Mouse (Mus musculus) kidney, postnatal 4 days (tissue): ENCODE data around the gene Cbs.

Experiments used
- DNase-seq, 2 experiments: peaks; one replicate each; pipeline ENCODE4 v3.0.0; 2021; ENCODE audit warnings: mixed read lengths in 2 of 2

The Cbs gene

GRCm38 (mm10) chr17:31583781-31584180 lies 53.3 kb downstream of the Cbs start:
- no peak for DNase-seq

DNA sequence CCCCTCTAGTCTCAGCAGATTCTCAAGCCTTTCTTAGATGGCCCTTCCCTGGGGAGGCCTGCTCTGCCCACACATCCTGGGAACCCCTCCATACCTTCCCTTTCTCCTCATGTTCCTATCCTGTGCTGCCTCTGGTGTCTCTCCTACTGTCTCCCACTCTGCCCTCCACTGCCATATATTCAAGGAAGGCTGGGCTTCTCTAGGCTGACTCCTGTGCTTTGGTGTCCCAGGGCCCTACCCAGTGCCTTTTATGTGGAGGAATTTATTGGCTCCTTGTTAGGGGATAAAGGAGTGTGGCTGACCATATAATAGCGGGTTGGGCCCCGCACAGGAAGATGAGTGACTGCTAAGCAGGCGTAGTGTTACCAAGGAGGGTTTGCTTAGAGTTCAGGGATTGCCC lies 53.9 kb downstream of the Cbs start:
- DNase-seq: no peak

DNA sequence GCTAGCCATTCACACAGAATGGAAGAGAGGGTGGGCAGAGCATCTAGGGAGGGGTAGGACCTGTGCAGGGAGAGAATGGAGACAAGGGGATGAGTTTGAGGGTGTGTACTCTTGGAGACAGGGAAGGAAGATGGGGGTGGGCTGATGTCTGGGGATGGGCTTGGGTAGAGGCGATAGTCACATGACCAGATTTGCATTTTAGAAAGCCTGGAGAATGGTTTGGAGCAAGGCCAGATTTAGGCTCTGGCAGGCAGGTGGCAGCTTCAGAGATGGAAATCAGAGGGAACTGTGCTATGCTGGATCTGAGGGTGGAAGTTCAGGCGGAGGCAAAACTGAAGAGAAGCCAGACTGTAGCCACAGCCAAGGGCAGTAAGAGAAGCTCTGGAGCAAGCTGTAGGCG lies 56.7 kb downstream of the Cbs start:
- no peak for DNase-seq

- DNase-seq: no peak
These were observed 60.5 kb downstream of the Cbs start for GRCm38 (mm10) chr17:31576394-31577175.

DNA sequence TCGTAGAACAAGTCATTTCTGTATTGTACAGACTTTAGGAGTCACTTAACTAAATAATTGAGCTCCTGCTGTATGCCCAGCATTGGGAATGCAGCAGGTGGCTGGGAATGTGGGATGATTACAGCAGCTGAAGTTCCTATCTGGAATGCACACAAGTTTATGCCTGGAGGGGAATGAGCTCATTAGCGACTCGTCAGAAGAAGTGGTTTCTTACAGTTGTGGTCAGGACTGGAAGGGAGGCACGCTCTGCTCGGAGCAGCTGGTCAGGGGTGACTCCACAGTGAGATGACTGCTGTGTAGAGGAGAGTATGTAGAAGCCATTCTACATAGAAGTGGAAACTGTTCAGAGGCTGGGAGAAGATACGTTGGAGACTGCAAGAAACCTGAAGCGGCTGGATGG lies 62.4 kb downstream of the Cbs start:
- DNase-seq: no peak

DNA sequence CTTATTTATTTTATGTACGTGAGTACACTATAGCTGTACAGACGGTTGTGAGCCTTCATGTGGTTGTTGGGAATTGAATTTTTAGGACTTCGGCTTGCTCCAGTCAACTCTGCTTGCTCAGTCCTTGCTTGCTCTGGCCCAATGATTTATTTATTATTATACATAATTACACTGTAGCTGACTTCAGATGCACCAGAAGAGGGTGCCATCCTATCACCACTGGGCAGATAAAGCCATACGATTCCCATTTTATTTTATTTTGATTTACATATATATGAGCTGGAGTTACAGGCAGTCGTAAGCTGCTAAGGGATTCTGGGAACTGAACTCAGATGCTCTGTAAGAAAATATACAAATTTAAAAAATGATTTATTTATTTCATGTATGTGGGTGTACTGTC lies 65.3 kb downstream of the Cbs start:
- no peak for DNase-seq

DNA sequence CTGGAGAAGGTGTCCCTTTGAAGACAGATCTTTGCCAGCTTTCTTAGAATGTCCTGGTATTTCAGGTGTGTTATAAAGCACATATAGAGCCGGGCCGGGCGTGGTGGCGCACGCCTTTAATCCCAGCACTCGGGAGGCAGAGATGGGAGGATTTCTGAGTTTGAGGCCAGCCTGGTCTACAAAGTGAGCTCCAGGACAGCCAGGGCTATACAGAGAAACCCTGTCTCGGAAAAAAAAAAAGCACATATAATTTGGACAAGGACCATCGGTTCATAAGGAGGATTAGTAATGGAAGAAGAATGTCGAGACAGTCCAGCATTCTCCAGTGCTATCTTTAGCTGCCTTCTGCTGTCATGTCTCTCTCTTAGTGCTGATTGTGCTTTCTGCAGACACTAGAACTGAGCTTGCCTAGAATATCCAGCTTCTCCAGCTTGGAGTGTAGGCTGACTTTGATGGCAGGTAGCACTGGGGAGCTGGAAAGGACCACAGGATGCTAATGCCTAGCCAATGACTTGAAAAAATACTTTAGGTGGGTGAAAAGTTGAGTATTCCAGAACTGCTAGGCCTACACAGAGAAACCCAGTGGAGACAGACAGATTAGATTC lies 66.6 kb downstream of the Cbs start:
- no peak for DNase-seq

- DNase-seq: no peak
These were observed 67.3 kb downstream of the Cbs start for GRCm38 (mm10) chr17:31569756-31570155.

GRCm38 (mm10) chr17:31566276-31566675 lies 70.8 kb downstream of the Cbs start:
- no peak for DNase-seq

- peak; percentile 77 to 85 for DNase-seq
These were observed 71.6 kb downstream of the Cbs start for GRCm38 (mm10) chr17:31565141-31566056.

DNA sequence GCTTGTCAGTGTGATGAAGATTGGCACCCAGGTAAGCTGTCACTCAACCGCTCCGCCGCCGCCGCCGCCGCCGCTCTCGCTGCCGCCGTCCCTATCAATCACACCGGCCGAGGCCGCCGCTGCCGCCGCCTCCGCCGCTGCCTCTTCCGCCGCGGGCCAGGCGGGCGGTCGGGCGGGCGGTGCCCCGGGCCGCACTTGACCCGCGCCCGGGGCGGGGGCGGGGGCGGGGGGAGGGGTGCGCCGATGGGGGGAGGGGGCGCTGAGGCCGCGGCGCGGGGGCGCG lies 72.2 kb downstream of the Cbs start:
- no peak for DNase-seq

DNA sequence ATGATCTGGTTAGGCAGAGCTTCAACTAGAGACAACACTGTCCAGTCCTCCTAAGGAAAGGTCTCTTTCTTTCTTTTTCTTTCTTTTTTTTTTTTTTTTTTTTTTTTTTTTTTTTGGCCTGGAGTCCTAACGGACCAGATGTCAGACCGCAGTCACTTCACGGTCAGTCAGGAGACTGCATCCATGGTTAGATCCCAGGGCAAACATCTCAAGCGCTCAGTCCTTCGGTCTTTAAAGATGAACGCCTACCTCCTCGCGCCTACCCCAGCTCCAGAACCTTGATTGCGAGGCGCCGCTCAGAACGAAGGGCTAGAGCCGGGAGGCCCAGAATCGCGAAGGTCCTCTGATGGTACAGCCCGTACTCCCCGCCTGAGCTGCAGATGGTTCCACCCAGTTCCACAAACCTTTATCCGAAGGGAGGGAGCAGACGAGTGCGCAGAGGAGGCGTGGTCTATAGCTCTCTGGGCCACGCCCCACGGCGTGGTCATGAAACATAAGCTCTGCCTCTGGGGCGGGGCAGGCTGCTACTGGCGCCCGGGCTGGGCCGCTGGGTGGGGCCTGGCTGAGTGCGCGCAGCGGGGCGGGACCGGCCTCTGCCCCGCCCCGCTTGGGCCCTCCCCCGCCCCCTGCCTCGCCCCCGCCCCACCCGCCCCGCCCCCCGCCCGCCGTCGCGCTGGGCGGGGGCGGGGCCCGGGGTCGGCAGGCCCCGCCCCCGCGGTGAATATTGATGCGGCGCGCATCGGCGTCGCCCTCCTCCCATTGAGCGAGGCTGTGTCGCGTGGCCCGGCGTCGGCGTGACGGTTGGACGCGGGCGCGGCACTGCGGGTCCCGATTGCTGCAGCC lies 72.8 kb downstream of the Cbs start, which contains the start of gene Pknox1:
Pknox1 (plus strand) TSS at position 720 of the 843 bp plus-strand sequence.
- DNase-seq: peak; percentile 99 to 100

DNA sequence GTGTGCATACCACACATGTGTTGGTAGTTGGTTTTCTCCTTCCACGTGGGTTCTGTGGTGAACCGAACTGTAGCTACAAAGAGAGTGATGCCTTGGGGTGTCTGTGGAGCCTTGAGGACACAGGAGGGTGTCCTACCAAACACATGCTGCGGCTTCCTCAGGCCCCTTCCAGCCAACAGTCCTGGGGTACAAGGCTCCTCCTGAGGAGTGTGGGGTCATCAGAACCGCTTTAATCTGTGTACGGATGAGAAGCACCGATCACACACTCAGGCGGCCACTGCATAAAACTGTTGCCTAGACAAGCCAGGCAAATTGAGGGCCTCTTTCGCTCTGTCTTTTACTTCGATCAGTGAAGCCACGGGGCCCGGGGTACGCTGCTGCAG lies 73.4 kb downstream of the Cbs start:
- DNase-seq: peak in 1 of 2 experiments; percentile 56

GRCm38 (mm10) chr17:31559021-31559789 lies 77.8 kb downstream of the Cbs start:
- no peak for DNase-seq
